Mouse (Mus musculus) CH12.LX (cell line): Measurements from ENCODE around the gene Slc27a1.

ENCODE experiments used
- CTCF ChIP-seq, 2 experiments: IDR thresholded peaks in 1 of 2; conservative IDR thresholded peaks in 1 of 2; 2 replicates each; pipeline ENCODE4 v1.5.1; 2011 to 2012; ENCODE audit warnings: low read depth in 2 of 2, low read length in 2 of 2, improper control_type of control experiment in 1 of 2, inconsistent platforms in 1 of 2, mild to moderate bottlenecking in 1 of 2, moderate library complexity in 1 of 2
- ELF1 ChIP-seq: IDR thresholded peaks from 2 replicates; pipeline ENCODE4 v1.6.1; 2014; ENCODE audit warnings: low read depth, mild to moderate bottlenecking, inconsistent platforms, low read length, improper control_type of control experiment
- JUND ChIP-seq: conservative IDR thresholded peaks from 2 replicates; pipeline ENCODE4 v1.6.1; 2011; ENCODE audit warnings: low read depth, low read length, improper control_type of control experiment
- MAX ChIP-seq: IDR thresholded peaks from 2 replicates; pipeline ENCODE4 v1.6.1; 2011; ENCODE audit warnings: low read length, improper control_type of control experiment
- MAZ ChIP-seq: IDR thresholded peaks from 2 replicates; pipeline ENCODE4 v1.6.1; 2012; ENCODE audit warnings: low read depth, mild to moderate bottlenecking, inconsistent platforms, low read length, improper control_type of control experiment, moderate library complexity
- POLR2A ChIP-seq: IDR thresholded peaks from 2 replicates; pipeline ENCODE4 v1.6.1; 2011; ENCODE audit warnings: low read depth, mild to moderate bottlenecking, improper control_type of control experiment, low read length
- USF1 ChIP-seq: IDR thresholded peaks from 2 replicates; pipeline ENCODE4 v1.6.1; 2014; ENCODE audit warnings: low read depth, mild to moderate bottlenecking, inconsistent platforms, low read length, improper control_type of control experiment
- USF2 ChIP-seq: conservative IDR thresholded peaks from 2 replicates; pipeline ENCODE4 v1.6.1; 2011; ENCODE audit warnings: low read depth, low read length, improper control_type of control experiment

DNA sequence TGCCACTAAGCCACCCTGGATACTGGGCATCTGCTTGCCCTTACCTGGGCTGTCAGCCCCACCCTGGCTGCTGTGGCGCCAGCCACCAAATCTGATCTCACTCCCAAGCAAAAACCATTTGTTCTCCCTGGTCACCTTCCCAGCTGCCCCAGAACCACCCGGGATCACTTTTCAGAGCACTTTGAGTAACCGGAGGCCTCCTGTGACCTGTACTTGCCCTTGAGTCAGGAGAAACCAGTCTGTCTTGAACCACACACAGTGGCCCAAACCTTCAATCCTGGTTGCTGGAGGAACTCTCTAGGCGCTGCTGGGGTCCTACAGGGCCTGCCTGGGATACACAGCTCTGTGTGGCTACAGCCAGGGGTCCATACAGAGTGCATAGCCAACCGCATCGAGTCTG, 15.9 kb upstream of the Slc27a1 start:
- TF ChIP-seq JUND (no peak), ELF1 (no peak), USF1 (no peak), POLR2A (no peak), CTCF (conservative IDR thresholded peaks at IDR 0.05 in 1 of 2, IDR thresholded peaks at IDR 0.05 in 1 of 2; ENCODE audit: low read depth in 2 of 2, low read length in 2 of 2) (no peak), MAX (no peak), USF2 (no peak), MAZ (no peak)
